Mouse (Mus musculus): Measurements from ENCODE around the gene Clcn5.

Clcn5 gene

DNA sequence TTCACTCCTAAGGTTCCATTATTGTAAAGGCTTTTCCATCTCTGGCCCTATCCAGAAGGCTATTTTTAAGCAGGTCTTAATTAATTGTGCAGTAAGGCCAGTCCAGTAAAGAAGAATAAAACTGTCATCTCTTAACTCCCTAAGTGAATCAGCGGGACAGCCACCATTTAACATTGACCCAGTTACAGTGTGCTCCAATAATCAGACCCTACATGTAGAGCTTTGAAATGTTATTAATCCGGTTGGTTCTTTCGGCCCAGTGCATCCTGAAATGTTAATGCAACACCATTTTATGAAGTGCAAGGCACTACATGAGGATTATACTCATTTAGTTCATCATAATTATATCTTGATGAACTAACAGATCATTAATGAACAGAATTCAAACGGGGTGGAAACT, 128.3 kb downstream of the Clcn5 start:
- DNase-seq (ENCODE audit: low spot score), result peak; percentile 55

DNA sequence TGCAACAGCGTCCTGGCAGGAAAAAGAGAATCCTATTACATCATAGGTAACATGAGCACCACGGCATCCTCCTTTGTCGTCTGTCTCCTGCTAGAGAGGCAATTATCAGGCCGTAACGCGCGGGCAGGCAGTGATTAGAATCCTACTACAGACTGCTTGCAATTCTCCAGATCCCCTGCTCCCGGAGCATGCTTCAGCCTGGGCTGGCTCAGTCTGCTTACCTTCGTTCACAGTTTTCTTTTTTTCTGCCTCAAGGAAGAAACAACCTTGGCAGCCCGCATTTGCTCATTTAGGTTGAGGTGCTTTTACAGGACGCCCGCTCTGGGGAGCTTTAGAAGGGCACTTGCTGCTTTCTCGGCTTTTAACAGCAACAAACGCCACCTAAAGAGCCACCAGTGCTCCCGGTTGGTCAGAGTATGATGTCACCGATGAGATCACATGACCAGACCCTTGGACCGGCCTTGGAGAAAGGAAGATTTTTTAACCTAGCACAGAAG, 130.8 kb downstream of the Clcn5 start:
- DNase-seq (ENCODE audit: low spot score), result peak; percentile 67

DNA sequence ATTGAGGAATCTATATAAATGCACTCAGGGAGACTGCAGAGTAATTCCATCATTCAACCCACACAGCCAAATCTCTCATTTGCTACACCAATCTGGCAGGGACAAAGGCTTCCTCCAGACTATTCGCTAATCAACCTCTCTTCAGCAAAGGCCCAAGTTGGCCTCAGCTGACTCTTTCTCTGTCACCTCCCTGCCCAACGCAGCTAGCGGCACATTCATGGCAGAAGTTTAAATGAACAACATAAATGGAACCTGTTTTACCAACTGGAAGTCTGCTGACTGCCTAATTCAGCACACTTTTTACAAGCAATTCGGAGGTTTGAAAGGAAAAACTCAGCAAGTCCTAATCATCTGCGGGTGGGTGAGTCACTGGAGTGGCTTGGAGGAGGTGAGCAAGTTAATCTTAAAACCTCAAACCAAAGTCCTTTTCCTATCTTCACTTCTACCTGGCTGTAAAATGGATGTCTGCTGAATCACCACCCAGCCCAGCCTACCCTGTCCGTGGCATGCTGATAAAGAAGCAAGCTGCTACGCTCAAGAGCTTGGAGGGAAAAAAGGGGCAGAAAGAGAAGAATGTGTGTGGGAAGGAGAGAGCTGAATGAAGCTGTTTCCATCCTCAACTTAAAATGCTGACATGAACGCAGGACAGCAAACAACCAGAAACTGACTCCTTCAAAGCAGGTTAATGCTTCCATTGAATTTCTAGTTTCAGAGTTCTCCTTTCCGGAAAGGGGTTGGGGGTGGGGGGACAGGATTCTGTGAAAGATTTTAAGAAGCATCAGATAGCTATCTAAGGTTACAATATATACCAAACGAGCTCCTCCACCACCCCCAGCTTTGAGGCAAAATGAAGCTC, 131.5 kb downstream of the Clcn5 start:
- peak; percentile 9 for DNase-seq (ENCODE audit: low spot score)

DNA sequence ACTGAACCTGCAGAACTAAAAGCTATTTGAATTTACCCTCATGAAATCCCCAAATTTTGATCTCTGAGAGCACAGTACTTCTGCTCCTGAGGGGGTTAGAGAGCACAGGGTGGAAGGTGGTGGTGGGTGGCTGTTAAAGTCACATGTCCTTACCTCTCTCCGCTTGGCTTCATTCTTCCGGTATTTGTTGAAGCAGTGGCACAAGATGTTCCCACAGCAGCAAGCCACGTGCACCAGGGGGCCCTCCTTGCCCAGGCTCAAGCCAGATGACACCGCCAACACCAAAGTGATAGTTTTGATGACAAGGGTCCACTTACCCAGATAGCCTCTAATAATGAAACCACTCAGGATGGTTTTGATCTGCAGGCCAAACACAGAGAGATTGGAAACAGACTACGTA, 149.0 kb downstream of the Clcn5 start:
- no peak for DNase-seq (ENCODE audit: low spot score)

DNA sequence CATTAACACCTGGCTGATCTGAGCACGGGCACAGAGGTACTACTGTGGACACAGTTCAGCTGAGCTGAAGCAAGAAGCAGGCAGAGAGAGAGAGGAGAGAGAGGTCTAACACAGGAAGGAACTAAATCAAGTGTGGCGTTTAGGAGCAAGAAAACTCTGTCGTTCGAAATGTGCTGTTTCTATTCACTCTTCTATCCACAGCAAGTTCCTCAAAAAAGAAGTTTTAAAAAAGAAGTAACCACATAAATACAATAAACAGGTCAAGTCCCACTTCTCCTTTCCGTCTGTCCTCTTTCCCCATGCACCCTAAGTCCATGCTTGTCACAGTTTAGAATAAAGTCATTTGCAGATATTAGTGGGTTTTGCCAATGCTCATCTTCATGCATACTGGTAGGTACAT, 150.4 kb downstream of the Clcn5 start:
- no peak for DNase-seq (ENCODE audit: low spot score)

DNA sequence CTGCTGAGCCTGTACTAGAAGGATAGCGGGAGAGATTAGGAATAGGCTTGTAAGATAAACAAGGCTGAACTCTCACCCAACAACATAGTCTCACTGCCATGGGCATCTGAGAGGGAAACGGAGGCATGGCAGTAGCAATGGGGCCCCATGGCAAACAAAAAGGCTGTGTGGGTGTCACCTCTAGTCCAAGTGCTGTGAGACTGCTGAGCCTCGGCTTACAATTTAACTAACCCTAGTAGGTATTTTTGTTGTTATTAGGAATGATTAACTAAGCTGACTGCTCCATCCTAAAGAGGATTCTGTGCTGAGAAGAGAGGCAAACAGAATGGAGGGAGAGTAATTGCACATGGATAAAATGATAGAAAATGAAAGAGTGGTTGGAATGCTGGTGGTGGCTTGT, 161.2 kb downstream of the Clcn5 start:
- DNase-seq (ENCODE audit: low spot score), result no peak

DNA sequence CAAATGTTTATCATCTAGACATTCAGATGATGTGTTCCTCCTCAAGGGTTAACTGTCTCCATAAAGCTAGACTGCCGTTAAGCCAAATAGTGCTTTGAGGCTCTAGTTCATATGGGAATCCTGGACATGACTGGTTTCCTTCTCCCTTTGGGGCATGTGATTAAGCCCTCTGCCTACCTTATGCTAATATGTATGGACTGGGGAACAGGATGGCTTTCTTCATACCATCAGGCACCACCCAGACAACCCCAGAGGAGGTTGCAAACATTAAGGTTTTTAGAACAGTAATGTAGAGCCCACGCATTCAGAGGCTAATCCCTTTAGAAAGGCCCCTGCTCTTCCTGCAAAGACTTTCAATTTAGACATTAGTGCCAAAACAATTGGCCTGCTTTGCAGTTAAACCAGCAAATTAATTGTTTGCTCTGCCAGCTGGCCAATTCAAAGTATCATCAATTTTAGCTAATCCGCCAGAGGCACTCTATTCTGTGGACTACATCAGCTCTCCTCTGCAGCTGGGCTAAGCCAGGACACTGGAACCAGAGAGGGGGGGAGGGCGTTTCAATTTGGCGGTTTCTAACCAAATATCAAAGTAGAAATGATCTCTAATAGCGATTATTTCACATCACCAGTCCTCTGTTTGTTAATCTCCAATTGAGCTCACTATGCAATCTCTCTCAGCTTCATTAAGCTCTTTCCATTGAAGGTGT, 163.0 kb downstream of the Clcn5 start:
- peak; percentile 18 for DNase-seq (ENCODE audit: low spot score)

DNA sequence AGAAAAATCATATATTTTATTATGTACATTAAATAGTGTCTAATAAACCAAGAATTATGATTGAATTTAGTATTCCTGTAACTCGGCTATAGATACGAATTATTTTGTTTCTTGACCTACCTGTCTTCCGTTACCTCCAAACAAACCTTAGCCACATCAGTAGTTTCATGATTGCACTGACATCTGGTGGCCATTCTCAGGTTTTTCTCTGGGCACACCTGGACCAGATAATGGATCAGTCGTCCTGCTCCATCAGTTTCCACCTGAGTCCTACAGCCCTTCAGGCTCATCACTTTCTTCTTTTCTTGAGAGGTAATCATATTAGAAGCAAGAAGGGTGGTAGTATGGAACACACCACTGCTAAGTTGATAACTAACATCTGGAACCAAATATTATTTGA, 169.0 kb downstream of the Clcn5 start:
- no peak for DNase-seq (ENCODE audit: low spot score)

DNA sequence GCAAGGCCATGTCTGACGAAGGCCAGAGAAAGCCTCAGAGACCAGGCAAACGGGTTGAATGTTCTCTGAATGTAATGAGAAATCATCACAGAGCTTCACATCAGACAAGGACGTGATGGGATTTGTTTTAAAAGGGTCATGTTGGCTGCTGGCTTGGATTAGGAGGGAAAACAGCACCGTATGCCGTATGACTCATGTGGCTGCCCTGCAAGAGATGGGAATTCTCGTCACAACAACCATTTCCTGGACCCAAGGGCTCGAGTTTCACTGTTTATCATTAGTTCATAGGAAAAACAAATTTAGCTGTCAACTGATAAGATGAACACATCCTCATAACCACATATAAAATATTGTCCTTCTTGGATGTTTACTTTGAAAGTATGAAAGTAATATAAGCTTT, 173.0 kb downstream of the Clcn5 start:
- DNase-seq (ENCODE audit: low spot score), result no peak

DNA sequence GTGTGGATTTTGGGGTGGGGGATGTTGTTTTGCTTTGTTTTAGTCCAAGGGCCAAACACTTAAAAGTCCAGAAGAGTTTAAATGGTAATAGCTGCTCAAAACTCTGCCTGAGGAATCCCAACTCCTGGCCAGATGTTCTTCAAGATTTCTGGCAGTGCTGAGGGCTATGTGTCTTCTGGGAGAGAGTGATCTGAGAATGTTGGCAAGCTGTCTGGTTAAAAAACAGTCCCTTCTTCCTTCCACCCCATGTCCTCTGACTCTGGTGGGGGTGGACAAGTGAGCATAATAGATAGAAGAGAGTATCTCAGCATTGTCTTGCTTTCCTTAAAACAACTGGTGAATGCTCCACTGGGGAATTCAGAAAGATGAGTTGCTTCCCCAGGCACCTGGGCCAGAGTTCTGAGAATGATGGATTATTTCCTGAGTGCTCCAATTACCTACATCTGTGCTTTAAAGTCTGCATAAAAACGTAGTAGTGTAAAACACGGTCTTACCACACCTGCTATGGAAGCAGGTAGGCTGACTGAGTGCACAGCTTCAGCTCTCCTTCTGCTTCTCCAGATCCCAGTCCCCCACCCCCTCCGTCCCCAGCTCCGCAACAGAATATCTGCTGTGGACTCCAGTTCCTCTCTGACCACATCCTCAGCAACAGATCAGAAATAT, 197.4 kb downstream of the Clcn5 start:
- DNase-seq (ENCODE audit: low spot score), result no peak

DNA sequence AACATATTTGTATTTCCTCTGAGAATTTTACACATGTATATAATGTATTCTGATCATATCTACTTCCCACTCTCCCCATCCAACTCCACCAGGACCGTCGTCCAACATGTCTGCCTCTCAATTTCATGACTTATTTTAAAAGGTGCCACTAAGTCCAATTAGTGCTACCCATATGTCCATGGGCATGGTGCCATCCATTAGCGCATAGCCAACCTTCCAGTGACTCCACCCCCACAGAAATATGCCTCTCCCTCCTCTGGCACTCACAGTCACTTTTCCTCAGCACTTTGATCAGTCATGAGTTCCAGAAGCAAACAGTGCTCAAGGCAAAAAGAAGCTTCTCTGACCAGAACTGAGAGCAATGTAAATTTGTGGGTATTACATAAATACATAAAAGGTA, 204.3 kb downstream of the Clcn5 start:
- no peak for DNase-seq (ENCODE audit: low spot score)

Data from retina, embryonic 14.5 days (tissue).